Mouse (Mus musculus) heart, embryonic 14.5 days (tissue): ENCODE data around the gene Agap2. TPM values are rescaled to one million over a fixed set of nuclear protein-coding genes. Genes with fewer than 3 reads are reported as not detected.

Experiments
- ATAC-seq: fragments of 200-750 bp; cut with Nextera tagmentation; 2 replicates; pipeline ENCODE4 v1.8.0; 2017; ENCODE audit warnings: low read depth, moderate TSS enrichment; ENCODE audit not compliant: insufficient number of reproducible peaks, insufficient read depth, low FRiP score
- H3K27ac ChIP-seq, 2 experiments: fragments of 200-500 bp in 1 of 2; fragments of 300-500 bp in 1 of 2; sonication (generic) in 1 of 2; replicated peaks in 1 of 2; 2 replicates each; pipeline ENCODE4 v1.5.1; 2012 to 2014; ENCODE audit warnings: low read depth in 2 of 2, low read length in 2 of 2, control low read depth in 1 of 2, mild to moderate bottlenecking in 1 of 2, mixed read lengths in 1 of 2; ENCODE audit not compliant: control insufficient read depth in 1 of 2, insufficient read depth in 1 of 2
- H3K27me3 ChIP-seq: fragments of 300-500 bp; sonication (generic); 2 replicates; pipeline ENCODE4 v1.6.1; 2014; ENCODE audit warnings: mild to moderate bottlenecking, low read length, control low read depth; ENCODE audit not compliant: control insufficient read depth, insufficient read depth
- H3K36me3 ChIP-seq: fragments of 300-500 bp; sonication (generic); 2 replicates; pipeline ENCODE4 v1.6.1; 2014; ENCODE audit warnings: mild to moderate bottlenecking, control low read depth, low read length, mixed read lengths; ENCODE audit not compliant: control insufficient read depth, insufficient read depth
- H3K4me1 ChIP-seq, 2 experiments: fragments of 200-500 bp in 1 of 2; fragments of 300-500 bp in 1 of 2; sonication (generic) in 1 of 2; 2 replicates each; pipeline ENCODE4 v1.6.1; 2012 to 2014; ENCODE audit warnings: low read length in 2 of 2, control low read depth in 1 of 2, mixed read lengths in 1 of 2; ENCODE audit not compliant: control insufficient read depth in 2 of 2, insufficient read depth in 2 of 2
- H3K4me2 ChIP-seq: fragments of 300-500 bp; sonication (generic); 2 replicates; pipeline ENCODE4 v1.6.1; 2014; ENCODE audit warnings: mild to moderate bottlenecking, low read length
- H3K4me3 ChIP-seq, 2 experiments: fragments of 200-500 bp in 1 of 2; fragments of 300-500 bp in 1 of 2; sonication (generic) in 1 of 2; 2 replicates each; pipeline ENCODE4 v1.5.1; 2012 to 2014; ENCODE audit warnings: low read length in 2 of 2, mild to moderate bottlenecking in 2 of 2, control low read depth in 1 of 2, low read depth in 1 of 2, moderate library complexity in 1 of 2; ENCODE audit not compliant: control insufficient read depth in 1 of 2, insufficient read depth in 1 of 2
- H3K9ac ChIP-seq: fragments of 300-500 bp; sonication (generic); 2 replicates; pipeline ENCODE4 v1.6.1; 2014; ENCODE audit warnings: mild to moderate bottlenecking, low read length
- H3K9me3 ChIP-seq: fragments of 300-500 bp; sonication (generic); 2 replicates; pipeline ENCODE4 v1.6.1; 2016; ENCODE audit warnings: low read length, control low read depth; ENCODE audit not compliant: control insufficient read depth
- WGBS: fragments of 180-500 bp; shearing (Covaris S2); extraction: QIAGEN DNeasy Blood & Tissue Kit; methylation state at CpG from one replicate; pipeline ENCODE4 v1.1.7; 2014; 5-methylcytosine and 5-hydroxymethylcytosine counted together
- polyA plus RNA-seq: library from polyadenylated mRNA; unstranded; fragments of >200 nt; fragmentation: Nextera tagmentation; extraction: Ambion mirVana; gene quantifications from 2 replicates; pipeline ENCODE4 v1.2.1, GENCODE M21; 2014

Agap2 gene
- polyA plus RNA-seq, 1 experiment from 2014 or later: 0.27 TPM

DNA sequence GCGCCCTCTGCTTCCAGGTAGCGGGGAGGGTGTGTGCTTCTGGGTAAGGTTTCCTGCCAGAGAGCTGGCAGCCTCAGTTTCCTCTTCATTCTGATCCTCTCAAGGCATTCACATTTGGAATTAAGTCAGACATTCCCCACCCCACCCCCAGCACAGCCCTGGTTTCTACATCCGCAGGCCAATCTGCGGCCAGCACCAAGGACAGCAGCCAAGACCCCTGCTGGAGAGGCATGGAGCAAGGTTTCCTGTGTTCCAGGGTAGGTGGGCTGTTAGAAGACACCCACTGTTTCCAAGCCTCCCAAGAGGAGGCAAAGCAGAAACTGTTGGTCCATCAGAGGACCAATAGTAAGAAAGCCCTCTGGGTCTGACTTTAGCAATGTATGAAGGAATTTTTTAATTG is 20.4 kb upstream of the Agap2 start:
- 47% methylated on average over 4 of the region's 4 CpGs for WGBS
- Histone ChIP-seq H3K4me1 (peaks cover 4 to 13% of the 10 kb centered on the region in 2 experiments; a peak in 2 of 4 replicates), H3K9ac (no peak overlapping the region), H3K9me3 (no peaks in the 10 kb centered on the region), H3K4me3 (no peak overlapping the region), H3K36me3 (0 out of 2 replicates have a peak, but pooled peaks cover 2% of the 10 kb centered on the region), H3K27ac (no peak overlapping the region), H3K4me2 (no peak overlapping the region), H3K27me3 (peaks cover 64% of the 10 kb centered on the region)
- ATAC-seq: no peak

- no peak overlapping the region for H3K4me3 ChIP-seq
- WGBS: 82% methylated on average over 8 of the region's 8 CpGs
- ATAC-seq: no peak
- no peak overlapping the region for H3K9ac ChIP-seq
- H3K4me2 ChIP-seq: no peak overlapping the region
- H3K9me3 ChIP-seq: no peaks in the 10 kb centered on the region
- H3K36me3 ChIP-seq: 0 out of 2 replicates have a peak, but pooled peaks cover 2% of the 10 kb centered on the region
- H3K27me3 ChIP-seq: peaks cover 59% of the 10 kb centered on the region
- H3K27ac ChIP-seq: no peak overlapping the region
- peaks cover 6 to 17% of the 10 kb centered on the region in 2 experiments; a peak in 2 of 4 replicates for H3K4me1 ChIP-seq
These were observed 19.7 kb upstream of the Agap2 start for GRCm38 (mm10) chr10:127055406-127055805.

DNA sequence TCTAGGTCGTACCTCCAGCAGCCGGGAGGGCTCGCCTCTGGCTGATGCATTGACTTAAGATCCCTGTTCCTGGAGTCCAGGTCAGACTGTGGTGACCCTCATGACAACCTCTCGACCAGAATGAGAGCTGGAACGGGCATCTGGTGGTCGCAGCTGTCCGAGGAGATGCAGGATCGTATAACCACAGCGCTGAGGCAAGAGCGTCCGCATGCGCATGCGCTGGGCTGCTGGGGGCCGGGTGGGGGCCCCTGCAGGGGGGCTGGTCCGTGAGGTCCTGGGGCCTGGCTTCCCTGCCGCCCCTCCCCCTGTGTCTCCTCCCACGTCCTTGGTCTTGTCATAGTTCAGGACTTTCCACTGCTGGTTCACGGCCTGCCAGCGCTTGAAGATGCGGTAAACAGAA is 18.6 kb upstream of the Agap2 start:
- peaks cover 6 to 18% of the 10 kb centered on the region in 2 experiments; a peak in 2 of 4 replicates for H3K4me1 ChIP-seq
- H3K36me3 ChIP-seq: 0 out of 2 replicates have a peak, but pooled peaks cover 2% of the 10 kb centered on the region
- ATAC-seq: no peak
- H3K27ac ChIP-seq: no peak overlapping the region
- WGBS: 77% methylated on average over 20 of the region's 20 CpGs
- peaks cover 59% of the 10 kb centered on the region for H3K27me3 ChIP-seq
- H3K9me3 ChIP-seq: no peaks in the 10 kb centered on the region
- no peak overlapping the region for H3K4me2 ChIP-seq
- H3K4me3 ChIP-seq: no peak overlapping the region
- no peak overlapping the region for H3K9ac ChIP-seq

DNA sequence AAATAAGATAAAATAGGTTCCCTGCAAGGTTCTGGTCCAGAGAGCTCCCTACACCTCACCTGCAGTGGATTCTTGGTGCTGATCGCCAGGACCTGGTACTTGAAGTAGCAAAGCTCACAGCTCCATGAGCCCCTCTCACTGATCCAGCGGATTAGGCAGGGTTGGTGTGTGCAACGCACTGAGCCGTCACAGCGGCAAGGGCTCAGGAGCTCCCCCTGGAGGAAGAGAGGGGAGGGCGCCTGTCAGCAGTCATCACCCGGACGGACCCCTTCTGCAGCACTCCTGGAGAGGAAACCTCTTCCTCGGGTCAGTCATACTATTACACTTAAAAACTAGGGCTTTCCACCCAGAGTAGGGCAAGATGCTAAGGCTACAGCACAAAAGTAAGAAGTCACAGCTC is 16.9 kb upstream of the Agap2 start:
- Histone ChIP-seq H3K36me3 (0 out of 2 replicates have a peak, but pooled peaks cover 2% of the 10 kb centered on the region), H3K4me2 (no peak overlapping the region; the same call in 1 of the 2 replicates), H3K4me3 (no peak overlapping the region), H3K9ac (no peak overlapping the region), H3K4me1 (peaks cover 6 to 18% of the 10 kb centered on the region in 2 experiments; a peak in 3 of 4 replicates), H3K27me3 (peaks cover 50% of the 10 kb centered on the region), H3K27ac (no peak overlapping the region), H3K9me3 (no peaks in the 10 kb centered on the region)
- ATAC-seq: no peak
- 2% methylated on average over 9 of the region's 9 CpGs for WGBS

DNA sequence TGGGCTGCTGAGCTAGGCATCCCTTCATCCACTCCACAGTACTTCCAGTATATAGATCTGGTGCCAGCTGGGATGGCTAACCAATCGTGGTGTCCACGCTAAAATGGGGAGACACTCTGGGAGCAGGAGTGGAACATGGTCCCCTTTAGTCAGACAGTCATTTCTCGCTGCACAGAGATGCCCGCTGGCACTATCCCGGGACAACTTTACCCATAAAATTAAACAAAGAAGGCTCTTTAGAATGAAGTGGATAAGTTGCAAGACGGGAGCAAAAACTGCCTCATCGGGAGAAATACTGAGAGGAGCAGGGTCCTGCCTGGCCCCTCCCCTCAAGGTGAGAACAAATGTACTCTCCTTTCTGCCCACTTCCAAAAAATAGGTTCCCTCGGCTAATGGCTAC is 16.4 kb upstream of the Agap2 start:
- WGBS: 18% methylated on average over 8 of the region's 8 CpGs
- Histone ChIP-seq H3K9ac (no peak overlapping the region; the same call in 1 of the 2 replicates), H3K27me3 (peaks cover 47% of the 10 kb centered on the region), H3K9me3 (no peaks in the 10 kb centered on the region), H3K4me2 (peak overlapping the region; percentile 99), H3K36me3 (0 out of 2 replicates have a peak, but pooled peaks cover 2% of the 10 kb centered on the region), H3K4me1 (peaks cover 6 to 18% of the 10 kb centered on the region in 2 experiments; a peak in 3 of 4 replicates), H3K4me3 (peak overlapping the region in 1 of 2 experiments; percentile 77; a peak in 2 of 4 replicates), H3K27ac (no peak overlapping the region)
- no peak for ATAC-seq

GRCm38 (mm10) chr10:127059174-127059967 is 15.7 kb upstream of the Agap2 start:
- no peak for ATAC-seq
- no peaks in the 10 kb centered on the region for H3K9me3 ChIP-seq
- H3K27ac ChIP-seq: no peak overlapping the region
- peak overlapping the region; percentile 78 for H3K9ac ChIP-seq
- peaks cover 2% of the 10 kb centered on the region; the same call in 1 of the 2 replicates for H3K36me3 ChIP-seq
- H3K27me3 ChIP-seq: peaks cover 40% of the 10 kb centered on the region
- WGBS: under 1% methylated on average over 83 of the region's 92 CpGs
- peak overlapping the region; percentile 56 to 77 for H3K4me3 ChIP-seq
- peaks cover 6 to 18% of the 10 kb centered on the region in 2 experiments; a peak in 3 of 4 replicates for H3K4me1 ChIP-seq
- peak overlapping the region; percentile 99 for H3K4me2 ChIP-seq

DNA sequence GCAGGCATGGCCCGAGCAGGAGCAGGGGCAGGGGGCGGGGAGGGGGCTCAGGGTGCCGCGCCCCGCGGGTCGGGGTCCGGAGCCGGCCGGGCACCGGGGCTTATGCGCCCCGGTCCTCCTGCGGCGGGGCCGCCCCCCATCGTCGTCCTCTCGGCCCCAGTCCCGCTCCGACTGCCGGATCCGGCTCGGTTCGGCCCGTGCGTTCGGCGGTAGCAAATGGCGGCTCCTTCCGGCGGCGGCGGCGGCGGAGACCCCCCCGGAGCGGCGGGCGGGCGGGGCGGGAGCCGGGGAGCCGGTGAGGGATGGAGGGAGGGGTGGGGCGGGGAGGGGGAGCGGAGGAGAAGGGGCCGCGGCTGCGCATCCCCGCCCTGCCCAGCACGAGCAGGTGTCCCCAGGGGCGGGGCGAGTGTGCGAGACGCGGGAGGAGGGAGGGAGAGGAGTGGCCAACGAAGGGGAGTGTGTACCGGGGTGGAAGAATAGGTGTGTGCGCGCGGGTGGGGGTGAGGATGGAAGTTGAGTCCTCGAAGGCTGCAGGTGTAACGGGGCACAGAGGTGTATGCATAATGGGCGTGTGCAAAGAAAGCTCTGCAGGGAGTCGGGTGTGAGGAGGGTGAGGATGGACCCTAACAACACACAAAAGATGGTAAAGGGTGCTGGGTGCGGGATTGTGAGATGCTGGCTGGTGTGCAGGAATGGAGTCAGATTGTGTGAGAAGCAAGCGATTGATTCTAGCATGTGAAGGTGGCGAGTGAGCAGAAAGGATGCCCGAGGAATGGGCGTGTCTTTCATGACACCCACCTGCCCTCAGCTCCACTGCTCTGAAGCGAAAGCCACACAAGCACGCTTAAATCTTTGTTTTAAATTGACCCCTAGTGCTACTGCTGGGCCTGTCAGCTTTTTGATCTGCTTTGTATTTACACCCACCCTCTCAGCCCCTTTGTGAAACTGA is 14.8 kb upstream of the Agap2 start, which contains the start of gene March9:
March9 (minus strand) TSS at position 217 of the 949 bp plus-strand sequence.
- Histone ChIP-seq H3K27ac (no peak within 1 kb of the TSS), H3K9ac (peak within 1 kb of the TSS; percentile 78), H3K36me3 (peaks cover 11% of the 10 kb centered on the region), H3K4me2 (peak within 1 kb of the TSS; percentile 99), H3K4me1 (peaks cover 9 to 27% of the 10 kb centered on the region in 2 experiments), H3K9me3 (no peaks in the 10 kb centered on the region), H3K4me3 (peak within 1 kb of the TSS; percentile 56 to 77), H3K27me3 (peaks cover 39% of the 10 kb centered on the region)
- no peak for ATAC-seq
- 2% methylated on average over 54 of the region's 72 CpGs for WGBS
